Mouse (Mus musculus) T-cell, adult 2 months (primary cell): ENCODE results near the gene Derl3.

Experiments used
- DNase-seq: peaks from one replicate; pipeline ENCODE4 v3.0.0; 2022; ENCODE audit warnings: low spot score

Derl3 gene

GRCm38 (mm10) chr10:75941042-75941824, 48.0 kb downstream of the Derl3 start:
- no peak for DNase-seq

DNA sequence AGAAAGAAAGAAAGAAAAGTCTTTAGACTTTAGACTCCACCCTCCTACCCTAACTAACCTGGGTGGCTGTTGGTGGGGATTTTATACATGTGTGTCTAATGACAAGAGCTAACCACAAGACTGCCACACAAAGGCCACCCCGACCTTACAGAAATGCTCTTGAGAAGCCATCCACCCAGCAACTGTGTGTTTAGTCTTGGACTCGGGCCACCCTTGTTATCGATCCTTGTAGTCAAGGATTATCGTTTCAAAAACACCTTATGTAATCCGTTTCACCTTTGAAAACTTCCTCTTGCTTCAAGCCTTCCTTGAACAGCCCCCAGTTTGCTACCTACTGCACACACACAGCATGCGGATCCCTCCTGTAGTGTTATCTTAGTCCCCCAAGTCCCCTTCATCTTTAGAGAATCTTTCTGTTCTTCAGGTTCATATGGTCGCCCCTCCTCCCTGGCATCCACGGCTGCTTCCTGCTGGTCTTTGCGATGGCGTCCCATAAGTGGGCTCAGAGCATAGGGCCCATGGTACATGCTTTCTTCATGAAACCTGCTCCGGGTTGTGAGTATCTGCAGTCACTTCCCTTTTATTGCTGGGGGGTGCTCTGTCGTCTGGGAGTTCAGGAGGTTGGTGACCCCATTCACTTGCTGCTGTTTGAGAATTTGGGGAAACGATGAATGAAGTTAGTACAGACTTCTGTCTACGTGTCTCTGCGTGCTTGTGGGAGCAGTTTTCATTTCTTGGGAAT, 49.7 kb downstream of the Derl3 start, which contains the start of gene Vpreb3:
Gene Vpreb3, plus strand, starts transcription at position 322 of the 742 bp plus-strand sequence.
- no peak for DNase-seq

DNA sequence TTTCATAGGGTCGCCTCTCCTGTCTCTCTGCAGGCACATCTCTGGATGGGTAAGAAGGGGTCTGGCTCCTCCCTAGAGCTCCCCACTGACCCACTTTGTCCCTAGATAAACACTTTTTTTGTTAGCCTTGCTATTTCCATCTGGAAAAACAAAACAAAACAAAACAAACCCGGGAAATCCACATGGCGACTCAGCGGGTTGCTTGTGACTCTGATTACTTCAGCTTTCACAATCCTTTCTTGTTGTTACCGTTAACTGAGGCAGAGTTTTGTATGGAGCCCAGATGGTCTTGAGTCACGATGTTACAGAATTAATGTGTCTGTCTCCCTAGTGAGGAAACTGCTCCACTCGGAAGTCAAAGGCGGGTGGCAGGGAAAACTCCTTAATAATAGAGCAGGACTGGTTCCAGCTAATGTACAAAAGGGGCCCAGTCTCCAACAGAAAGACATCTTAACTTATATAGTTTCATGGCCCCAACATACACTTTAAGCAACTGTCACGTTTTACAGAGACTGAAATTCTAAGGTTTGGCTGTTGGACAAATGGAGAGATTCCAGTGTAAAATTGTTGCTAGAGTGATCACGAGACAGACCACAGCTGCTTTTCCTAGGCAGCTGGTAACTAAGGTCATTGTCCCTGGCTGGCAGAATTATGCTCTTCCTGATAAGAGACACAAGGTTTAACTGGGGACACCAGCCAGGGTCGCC, 51.0 kb downstream of the Derl3 start:
- DNase-seq, result no peak

- no peak for DNase-seq
Observed at GRCm38 (mm10) chr10:75945213-75945612, 52.0 kb downstream of the Derl3 start.
